Mouse (Mus musculus) liver, postnatal 0 days (tissue): ENCODE data around the gene Adipoq.

Experiments
- CTCF ChIP-seq: sonication (generic); IDR thresholded peaks from 2 replicates; pipeline ENCODE4 v1.5.1; 2016; ENCODE audit warnings: antibody characterized with exemption, low read depth
- EP300 ChIP-seq: IDR thresholded peaks from 2 replicates; pipeline ENCODE4 v1.6.1; 2016; ENCODE audit warnings: antibody characterized with exemption, low read depth, mild to moderate bottlenecking

DNA sequence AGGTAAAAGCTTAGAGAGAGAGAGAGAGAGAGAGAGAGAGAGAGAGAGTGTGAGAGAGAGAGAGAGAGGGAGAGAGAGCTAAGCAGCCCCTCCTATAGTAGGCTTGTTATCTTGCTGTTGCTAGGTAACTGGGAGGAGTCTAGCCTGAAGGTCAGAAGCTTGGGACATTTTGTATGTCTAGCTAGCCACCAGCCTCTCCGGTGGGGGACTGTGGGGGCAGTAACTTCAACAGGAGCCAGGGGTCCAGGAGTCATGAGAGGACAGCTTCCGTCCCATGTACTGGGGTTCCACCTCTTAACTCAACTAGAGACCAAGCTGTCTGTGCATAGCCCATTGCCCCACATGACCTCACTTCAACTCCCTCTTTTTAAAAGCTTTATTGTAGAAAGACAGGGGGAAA, 12.6 kb downstream of the Adipoq start:
- TF ChIP-seq CTCF (no peak), EP300 (no peak)
